Mouse (Mus musculus): Measurements from ENCODE around the gene Cpne8. TPM values are rescaled to one million over a fixed set of nuclear protein-coding genes. Genes with fewer than 3 reads are reported as not detected.

The Cpne8 gene
- 10 to 100 TPM; 26.8 to 28.7 TPM for total RNA-seq (2021)
- long read RNA-seq, experiment 1, transcript Cpne8-202 (20 exons, 3,366 nt), result major isoform, 14 of 23 reads
- long read RNA-seq, experiment 1, partial matches to known transcripts, result 3 of 23 reads
- long read RNA-seq, experiment 1, other reads (novel, unspliced or antisense), result 4 of 23 reads
- long read RNA-seq, experiment 2, transcript Cpne8-202 (20 exons, 3,366 nt), result major isoform, 17 of 23 reads
- long read RNA-seq, experiment 2, partial matches to known transcripts, result 0 of 23 reads
- long read RNA-seq, experiment 2, other reads (novel, unspliced or antisense), result 1 of 23 reads

GRCm38 (mm10) chr15:90678985-90679759, at the start of gene Cpne8:
Gene Cpne8 (minus strand): TSS chr15:90679432.
- peak; percentile 52 to 55 for DNase-seq (ENCODE audit: low spot score in 2 of 2)

GRCm38 (mm10) chr15:90717717-90718116, 38.5 kb upstream of the Cpne8 start:
- DNase-seq (ENCODE audit: low spot score in 2 of 2), result no peak

- no peak for DNase-seq (ENCODE audit: low spot score in 2 of 2)
Measured at GRCm38 (mm10) chr15:90709296-90709695, 30.1 kb upstream of the Cpne8 start.

- no peak for DNase-seq (ENCODE audit: low spot score in 2 of 2)
Measured at GRCm38 (mm10) chr15:90704314-90704713, 25.1 kb upstream of the Cpne8 start.

- DNase-seq (ENCODE audit: low spot score in 2 of 2), result no peak
Measured at GRCm38 (mm10) chr15:90703502-90704232, 24.4 kb upstream of the Cpne8 start.

GRCm38 (mm10) chr15:90686770-90687169, 7.5 kb upstream of the Cpne8 start:
- no peak for DNase-seq (ENCODE audit: low spot score in 2 of 2)

GRCm38 (mm10) chr15:90679760-90680579, 738 bp upstream of the Cpne8 start:
- DNase-seq (ENCODE audit: low spot score in 2 of 2), result peak; percentile 44 to 65

GRCm38 (mm10) chr15:90678488-90678887, 744 bp downstream of the Cpne8 start:
- no peak for DNase-seq (ENCODE audit: low spot score in 2 of 2)

GRCm38 (mm10) chr15:90669494-90669893, 9.7 kb downstream of the Cpne8 start:
- DNase-seq (ENCODE audit: low spot score in 2 of 2), result no peak

GRCm38 (mm10) chr15:90666893-90667292, 12.3 kb downstream of the Cpne8 start:
- DNase-seq (ENCODE audit: low spot score in 2 of 2), result no peak

- no peak for DNase-seq (ENCODE audit: low spot score in 2 of 2)
Measured at GRCm38 (mm10) chr15:90664615-90665014, 14.6 kb downstream of the Cpne8 start.

GRCm38 (mm10) chr15:90663631-90664030, 15.6 kb downstream of the Cpne8 start:
- DNase-seq (ENCODE audit: low spot score in 2 of 2), result no peak

- no peak for DNase-seq (ENCODE audit: low spot score in 2 of 2)
Measured at GRCm38 (mm10) chr15:90660723-90661122, 18.5 kb downstream of the Cpne8 start.

GRCm38 (mm10) chr15:90658053-90658452, 21.2 kb downstream of the Cpne8 start:
- DNase-seq (ENCODE audit: low spot score in 2 of 2), result no peak

GRCm38 (mm10) chr15:90656521-90656920, 22.7 kb downstream of the Cpne8 start:
- peak; percentile 48 to 60 for DNase-seq (ENCODE audit: low spot score in 2 of 2)

GRCm38 (mm10) chr15:90647011-90647577, 32.1 kb downstream of the Cpne8 start:
- no peak for DNase-seq (ENCODE audit: low spot score in 2 of 2)

- no peak for DNase-seq (ENCODE audit: low spot score in 2 of 2)
Measured at GRCm38 (mm10) chr15:90646326-90646725, 32.9 kb downstream of the Cpne8 start.

GRCm38 (mm10) chr15:90645828-90646227, 33.4 kb downstream of the Cpne8 start:
- no peak for DNase-seq (ENCODE audit: low spot score in 2 of 2)

GRCm38 (mm10) chr15:90624201-90624600, 55.0 kb downstream of the Cpne8 start:
- DNase-seq (ENCODE audit: low spot score in 2 of 2), result peak in 1 of 2 experiments; percentile 8

- no peak for DNase-seq (ENCODE audit: low spot score in 2 of 2)
Measured at GRCm38 (mm10) chr15:90622005-90622404, 57.2 kb downstream of the Cpne8 start.

- no peak for DNase-seq (ENCODE audit: low spot score in 2 of 2)
Measured at GRCm38 (mm10) chr15:90619736-90620135, 59.5 kb downstream of the Cpne8 start.

Data from layer of hippocampus, postnatal 14 days (tissue).